Mouse (Mus musculus) liver, adult 2 months (tissue): Measurements from ENCODE around the gene Itgb4. TPM values are rescaled to one million over a fixed set of nuclear protein-coding genes. Genes with fewer than 3 reads are reported as not detected.

ENCODE experiments used
- DNase-seq: peaks from one replicate; pipeline ENCODE4 v3.0.0-alpha.2; 2011; ENCODE audit warnings: low read depth, low spot score; ENCODE audit errors: extremely low read depth
- H3K27ac ChIP-seq: fragments of 200-500 bp; replicated peaks from 2 replicates; pipeline ENCODE4 v1.5.1; 2012; ENCODE audit warnings: low read depth, mild to moderate bottlenecking, control low read depth, inconsistent platforms, low read length; ENCODE audit not compliant: insufficient read depth
- H3K27me3 ChIP-seq: fragments of 200-500 bp; 2 replicates; pipeline ENCODE4 v1.6.1; 2012; ENCODE audit warnings: mild to moderate bottlenecking, moderate library complexity, low read length, inconsistent platforms; ENCODE audit not compliant: control insufficient read depth, insufficient read depth
- H3K36me3 ChIP-seq: fragments of 200-500 bp; 2 replicates; pipeline ENCODE4 v1.6.1; 2012; ENCODE audit warnings: low read length, inconsistent platforms; ENCODE audit not compliant: control insufficient read depth, insufficient read depth
- H3K4me1 ChIP-seq: fragments of 200-500 bp; 2 replicates; pipeline ENCODE4 v1.6.1; 2011; ENCODE audit warnings: low read length; ENCODE audit not compliant: control insufficient read depth, insufficient read depth
- H3K4me3 ChIP-seq: fragments of 200-500 bp; 2 replicates; pipeline ENCODE4 v1.5.1; 2011; ENCODE audit warnings: low read depth, mild to moderate bottlenecking, control low read depth, low read length, moderate library complexity; ENCODE audit not compliant: insufficient read depth
- H3K79me2 ChIP-seq: fragments of 200-500 bp; 2 replicates; pipeline ENCODE4 v1.6.1; 2012; ENCODE audit warnings: inconsistent platforms, mild to moderate bottlenecking, low read length, moderate library complexity; ENCODE audit not compliant: control insufficient read depth, insufficient read depth
- H3K9ac ChIP-seq: fragments of 200-500 bp; 2 replicates; pipeline ENCODE4 v1.6.1; 2012; ENCODE audit warnings: low read depth, mild to moderate bottlenecking, control low read depth, inconsistent platforms, low read length
- CTCF ChIP-seq: fragments of 200-500 bp; IDR thresholded peaks from 2 replicates; pipeline ENCODE4 v1.5.1; 2011; ENCODE audit warnings: low read depth, low read length, control low read depth
- POLR2A ChIP-seq: fragments of 200-500 bp; IDR thresholded peaks from 2 replicates; pipeline ENCODE4 v1.6.1; 2011; ENCODE audit warnings: low read length, control low read depth; ENCODE audit not compliant: insufficient read depth; ENCODE audit errors: extremely low read depth
- WGBS: fragments of 180-500 bp; shearing (Covaris S2); methylation state at CpG from one replicate; pipeline ENCODE4 v1.1.7; 2018; 5-methylcytosine and 5-hydroxymethylcytosine counted together
- polyA plus RNA-seq: library from polyadenylated mRNA; depleted of rRNA; stranded (reverse); fragments of >200 nt; gene quantifications from 2 replicates; pipeline ENCODE4 v1.2.3, GENCODE M21; 2012
- total RNA-seq: library from RNA; depleted of rRNA; stranded (reverse); fragments of >200 nt; gene quantifications from 2 replicates; pipeline ENCODE4 v1.2.3, GENCODE M21; 2014

Gene Itgb4
- total and polyA plus RNA-seq, 2 experiments = 0.18 to 0.65 TPM

DNA sequence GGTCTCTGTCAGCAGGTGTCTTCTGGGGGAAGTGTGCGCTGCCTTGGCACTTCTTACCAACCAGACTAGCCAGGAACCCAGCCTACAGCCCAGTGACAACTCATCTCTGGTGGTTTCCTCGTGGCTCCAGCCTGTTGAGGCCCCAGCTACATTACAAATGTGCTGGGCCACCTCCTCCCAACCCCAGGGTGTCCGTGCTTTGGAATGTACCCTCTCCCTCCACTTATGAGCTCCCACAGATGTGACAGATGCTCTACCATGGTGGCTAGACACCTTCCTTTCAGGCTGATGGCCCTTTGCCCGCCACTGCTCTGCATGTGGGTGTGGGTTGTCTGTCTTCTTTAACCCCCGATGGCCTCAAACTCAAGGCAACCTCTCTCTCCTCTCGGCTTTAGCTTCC is 27.2 kb downstream of the Itgb4 start:
- no peaks in the 10 kb centered on the region for H3K27me3 ChIP-seq
- no peak for DNase-seq
- no peaks in the 10 kb centered on the region for H3K79me2 ChIP-seq
- 71% methylated on average over 6 of the region's 6 CpGs for WGBS
- H3K36me3 ChIP-seq = no peaks in the 10 kb centered on the region
- TF ChIP-seq POLR2A = no peak
- TF ChIP-seq CTCF = no peak
- no peak overlapping the region for H3K4me3 ChIP-seq
- no peak overlapping the region for H3K9ac ChIP-seq
- H3K27ac ChIP-seq = no peak overlapping the region
- H3K4me1 ChIP-seq = peaks cover 7% of the 10 kb centered on the region

DNA sequence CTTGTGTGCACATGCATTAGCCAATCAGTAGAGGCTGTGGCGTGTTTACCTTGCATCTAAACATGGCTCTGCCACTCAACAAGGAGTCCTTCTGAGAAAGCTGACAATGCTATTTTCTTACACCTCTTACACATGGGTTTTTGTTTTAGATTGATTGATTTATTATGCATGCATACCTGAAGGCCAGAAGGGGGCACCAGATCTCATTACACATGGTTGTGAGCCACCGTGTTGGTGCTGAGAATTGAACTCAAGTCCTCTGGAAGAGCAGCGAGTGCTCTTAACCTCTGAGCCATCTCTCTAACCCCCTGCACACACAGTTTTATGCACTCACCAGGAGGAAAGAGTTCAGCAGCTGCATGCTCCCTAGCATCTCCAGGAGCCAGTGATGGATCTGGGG is 28.4 kb downstream of the Itgb4 start:
- Histone ChIP-seq H3K36me3 (no peaks in the 10 kb centered on the region), H3K79me2 (no peaks in the 10 kb centered on the region), H3K9ac (no peak overlapping the region), H3K4me3 (no peak overlapping the region), H3K27ac (no peak overlapping the region), H3K27me3 (no peaks in the 10 kb centered on the region), H3K4me1 (peaks cover 7% of the 10 kb centered on the region)
- no peak for DNase-seq
- TF ChIP-seq POLR2A = no peak
- no peak for TF ChIP-seq CTCF
- 86% methylated on average over 3 of the region's 3 CpGs for WGBS

GRCm38 (mm10) chr11:116004186-116004823 is 29.8 kb downstream of the Itgb4 start:
- DNase-seq = no peak
- TF ChIP-seq POLR2A = no peak
- no peak for TF ChIP-seq CTCF
- no peaks in the 10 kb centered on the region for H3K79me2 ChIP-seq
- no peaks in the 10 kb centered on the region for H3K27me3 ChIP-seq
- peak overlapping the region; percentile 77 for H3K27ac ChIP-seq
- H3K9ac ChIP-seq = peak overlapping the region; percentile 55
- H3K36me3 ChIP-seq = no peaks in the 10 kb centered on the region
- 40% methylated on average over 8 of the region's 8 CpGs for WGBS
- H3K4me1 ChIP-seq = peaks cover 7% of the 10 kb centered on the region
- peak overlapping the region; percentile 53 for H3K4me3 ChIP-seq

- peak; percentile 84 for DNase-seq
- WGBS = 2% methylated on average over 54 of the region's 54 CpGs
Observed at GRCm38 (mm10) chr11:116004840-116005700, 30.6 kb downstream of the Itgb4 start.

DNA sequence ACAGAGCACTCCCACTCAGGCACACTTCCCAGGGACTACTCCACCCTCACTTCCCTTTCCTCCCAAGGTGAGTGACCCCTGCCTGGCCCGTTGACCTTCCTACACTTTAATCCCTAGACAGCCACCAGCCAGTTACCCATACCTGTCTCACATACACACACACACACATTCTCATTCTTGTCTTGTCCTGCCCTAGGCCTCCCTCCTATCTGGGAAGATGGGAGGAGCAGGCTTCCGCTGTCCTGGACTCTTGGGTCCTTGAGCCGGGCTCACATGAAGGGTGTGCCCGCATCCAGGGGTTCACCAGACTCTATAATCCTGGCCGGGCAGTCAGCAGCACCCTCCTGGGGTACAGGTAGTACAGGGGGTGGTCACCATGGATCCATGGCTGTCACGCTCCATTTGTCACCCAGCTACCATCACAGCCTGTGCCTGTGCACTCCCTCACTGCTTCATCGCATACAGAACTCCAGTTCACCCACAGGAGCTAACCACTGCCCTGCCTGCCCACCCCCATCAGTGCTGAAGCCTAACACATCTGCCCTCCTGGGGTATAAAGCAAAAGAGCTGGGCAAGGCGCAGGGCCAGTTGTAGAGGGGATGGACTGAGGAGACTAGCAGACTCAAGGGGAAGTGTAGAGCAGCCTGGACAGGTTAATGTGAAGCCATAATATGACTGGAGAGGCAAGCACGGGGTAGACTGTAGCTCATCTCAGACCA is 31.4 kb downstream of the Itgb4 start:
- H3K27me3 ChIP-seq = no peaks in the 10 kb centered on the region
- H3K27ac ChIP-seq = peak overlapping the region; percentile 77
- H3K79me2 ChIP-seq = no peaks in the 10 kb centered on the region
- WGBS = 68% methylated on average over 9 of the region's 9 CpGs
- DNase-seq = no peak
- TF ChIP-seq POLR2A (no peak), CTCF (no peak)
- no peak overlapping the region for H3K4me3 ChIP-seq
- no peaks in the 10 kb centered on the region for H3K36me3 ChIP-seq
- H3K4me1 ChIP-seq = peaks cover 7% of the 10 kb centered on the region
- no peak overlapping the region; the same call in 1 of the 2 replicates for H3K9ac ChIP-seq

More at GRCm38 (mm10) chr11:116004840-116005700, 30.6 kb downstream of the Itgb4 start:
- TF ChIP-seq POLR2A = no peak
- TF ChIP-seq CTCF = peak; percentile 63
- Histone ChIP-seq H3K4me3 (peak overlapping the region; percentile 53), H3K27me3 (no peaks in the 10 kb centered on the region), H3K9ac (peak overlapping the region; percentile 55), H3K27ac (peak overlapping the region; percentile 77), H3K4me1 (peaks cover 7% of the 10 kb centered on the region), H3K79me2 (no peaks in the 10 kb centered on the region), H3K36me3 (no peaks in the 10 kb centered on the region)
